Mouse (Mus musculus) limb, embryonic 12.5 days (tissue): Measurements from ENCODE around the gene Pitx1. TPM values are rescaled to one million over a fixed set of nuclear protein-coding genes. Genes with fewer than 3 reads are reported as not detected.
A peak's percentile ranks its signal among the peaks of the same experiment; 100 is the strongest.

Experiments used
- ATAC-seq: fragments of 200-750 bp; cut with Nextera tagmentation; 2 replicates; pipeline ENCODE4 v1.8.0; 2017; ENCODE audit warnings: low read depth, moderate TSS enrichment; ENCODE audit not compliant: insufficient number of reproducible peaks, insufficient read depth, low FRiP score, low TSS enrichment
- H3K27ac ChIP-seq: fragments of 300-500 bp; sonication (generic); 2 replicates; pipeline ENCODE4 v1.5.1; 2016; ENCODE audit warnings: mild to moderate bottlenecking, moderate library complexity
- H3K27me3 ChIP-seq: fragments of 300-500 bp; sonication (generic); 2 replicates; pipeline ENCODE4 v1.6.1; 2016; ENCODE audit warnings: mild to moderate bottlenecking, moderate library complexity
- H3K36me3 ChIP-seq: fragments of 300-500 bp; sonication (generic); 2 replicates; pipeline ENCODE4 v1.6.1; 2016; ENCODE audit warnings: mild to moderate bottlenecking, moderate library complexity
- H3K4me1 ChIP-seq: fragments of 300-500 bp; sonication (generic); replicated peaks from 2 replicates; pipeline ENCODE4 v1.6.1; 2016
- H3K4me2 ChIP-seq: fragments of 300-500 bp; sonication (generic); 2 replicates; pipeline ENCODE4 v1.6.1; 2016; ENCODE audit warnings: mild to moderate bottlenecking, moderate library complexity
- H3K4me3 ChIP-seq: fragments of 300-500 bp; sonication (generic); replicated peaks from 2 replicates; pipeline ENCODE4 v1.5.1; 2016; ENCODE audit warnings: mild to moderate bottlenecking
- H3K9ac ChIP-seq: fragments of 300-500 bp; sonication (generic); replicated peaks from 2 replicates; pipeline ENCODE4 v1.6.1; 2016; ENCODE audit warnings: mild to moderate bottlenecking, moderate library complexity
- H3K9me3 ChIP-seq: fragments of 300-500 bp; sonication (generic); 2 replicates; pipeline ENCODE4 v1.6.1; 2016; ENCODE audit warnings: mild to moderate bottlenecking, moderate library complexity
- WGBS: fragments of 180-500 bp; shearing (Covaris S2); methylation state at CpG from one replicate; pipeline ENCODE4 v1.1.7; 2016; 5-methylcytosine and 5-hydroxymethylcytosine counted together
- polyA plus RNA-seq: library from polyadenylated mRNA; unstranded; fragments of >200 nt; fragmentation: Nextera tagmentation; extraction: Ambion mirVana; gene quantifications from 2 replicates; pipeline ENCODE4 v1.2.1, GENCODE M21; 2016

Gene Pitx1
- polyA plus RNA-seq, 1 experiment from 2014 or later = 206 TPM

- H3K4me1 ChIP-seq = peaks cover 33% of the 10 kb centered on the region
- ATAC-seq = no peak
- no peak overlapping the region for H3K27ac ChIP-seq
- WGBS = 28% methylated on average over 13 of the region's 13 CpGs
- peaks cover 82% of the 10 kb centered on the region for H3K27me3 ChIP-seq
- H3K4me2 ChIP-seq = no peak overlapping the region
- no peak overlapping the region for H3K4me3 ChIP-seq
- H3K36me3 ChIP-seq = no peaks in the 10 kb centered on the region
- peaks cover 3% of the 10 kb centered on the region for H3K9me3 ChIP-seq
- H3K9ac ChIP-seq = no peak overlapping the region
Measured at GRCm38 (mm10) chr13:55848604-55849190, 12.7 kb upstream of the Pitx1 start.

- peaks cover 33% of the 10 kb centered on the region for H3K4me1 ChIP-seq
- peak overlapping the region; percentile 37 for H3K4me2 ChIP-seq
- ATAC-seq = no peak
- H3K9ac ChIP-seq = no peak overlapping the region
- H3K9me3 ChIP-seq = peaks cover 6% of the 10 kb centered on the region
- no peak overlapping the region for H3K27ac ChIP-seq
- H3K36me3 ChIP-seq = no peaks in the 10 kb centered on the region
- 26% methylated on average over 10 of the region's 10 CpGs for WGBS
- H3K4me3 ChIP-seq = no peak overlapping the region
- H3K27me3 ChIP-seq = peaks cover 78% of the 10 kb centered on the region
Measured at GRCm38 (mm10) chr13:55847805-55848204, 11.8 kb upstream of the Pitx1 start.

GRCm38 (mm10) chr13:55843700-55844099 is 7.7 kb upstream of the Pitx1 start:
- Histone ChIP-seq H3K27ac (no peak overlapping the region), H3K27me3 (peaks cover 82% of the 10 kb centered on the region), H3K9me3 (peaks cover 6% of the 10 kb centered on the region), H3K4me3 (no peak overlapping the region), H3K4me1 (peaks cover 57% of the 10 kb centered on the region), H3K4me2 (no peak overlapping the region), H3K9ac (no peak overlapping the region), H3K36me3 (no peaks in the 10 kb centered on the region)
- WGBS = 92% methylated on average over 1 of the region's 1 CpGs
- ATAC-seq = no peak

GRCm38 (mm10) chr13:55840223-55840622 is 4.2 kb upstream of the Pitx1 start:
- peaks cover 83% of the 10 kb centered on the region for H3K27me3 ChIP-seq
- no peaks in the 10 kb centered on the region for H3K36me3 ChIP-seq
- no peak overlapping the region for H3K27ac ChIP-seq
- ATAC-seq = no peak
- peaks cover 45% of the 10 kb centered on the region for H3K4me1 ChIP-seq
- peaks cover 6% of the 10 kb centered on the region for H3K9me3 ChIP-seq
- H3K4me3 ChIP-seq = no peak overlapping the region
- no peak overlapping the region for H3K9ac ChIP-seq
- WGBS = 21% methylated on average over 14 of the region's 14 CpGs
- H3K4me2 ChIP-seq = peak overlapping the region; percentile 19; the same call in 1 of the 2 replicates

GRCm38 (mm10) chr13:55836786-55837780 is 1.1 kb upstream of the Pitx1 start:
- no peaks in the 10 kb centered on the region for H3K9me3 ChIP-seq
- no peaks in the 10 kb centered on the region for H3K36me3 ChIP-seq
- peak overlapping the region; percentile 74 for H3K4me2 ChIP-seq
- H3K9ac ChIP-seq = peak overlapping the region; percentile 98
- peak overlapping the region; percentile 71 for H3K4me3 ChIP-seq
- WGBS = under 1% methylated on average over 32 of the region's 32 CpGs
- H3K4me1 ChIP-seq = peaks cover 57% of the 10 kb centered on the region
- no peak for ATAC-seq
- H3K27ac ChIP-seq = peak overlapping the region; percentile 99
- peaks cover 97% of the 10 kb centered on the region for H3K27me3 ChIP-seq

- Histone ChIP-seq H3K9ac (peak overlapping the region; percentile 98), H3K36me3 (no peaks in the 10 kb centered on the region; the same call in 1 of the 2 replicates), H3K4me2 (peak overlapping the region; percentile 74), H3K27ac (peak overlapping the region; percentile 99), H3K4me3 (peak overlapping the region; percentile 71), H3K9me3 (no peaks in the 10 kb centered on the region), H3K27me3 (peaks cover 97% of the 10 kb centered on the region), H3K4me1 (peaks cover 53% of the 10 kb centered on the region)
- no peak for ATAC-seq
- WGBS = under 1% methylated on average over 33 of the region's 33 CpGs
Measured at GRCm38 (mm10) chr13:55835548-55836097, 369 bp downstream of the Pitx1 start.

- peak overlapping the region; percentile 99 for H3K27ac ChIP-seq
- H3K4me2 ChIP-seq = peak overlapping the region; percentile 74
- WGBS = 2% methylated on average over 5 of the region's 5 CpGs
- H3K4me3 ChIP-seq = peak overlapping the region; percentile 71
- peak overlapping the region; percentile 98 for H3K9ac ChIP-seq
- H3K27me3 ChIP-seq = peaks cover 96% of the 10 kb centered on the region
- no peaks in the 10 kb centered on the region; the same call in 1 of the 2 replicates for H3K36me3 ChIP-seq
- no peaks in the 10 kb centered on the region for H3K9me3 ChIP-seq
- no peak for ATAC-seq
- H3K4me1 ChIP-seq = peaks cover 52% of the 10 kb centered on the region
Measured at GRCm38 (mm10) chr13:55834667-55835066, 1.3 kb downstream of the Pitx1 start.

- H3K4me3 ChIP-seq = peak overlapping the region; percentile 71
- H3K27me3 ChIP-seq = peaks cover 91% of the 10 kb centered on the region
- H3K4me2 ChIP-seq = peak overlapping the region; percentile 74
- peak overlapping the region; percentile 99 for H3K27ac ChIP-seq
- peak overlapping the region; percentile 98 for H3K9ac ChIP-seq
- H3K36me3 ChIP-seq = no peaks in the 10 kb centered on the region; the same call in 1 of the 2 replicates
- no peak for ATAC-seq
- peaks cover 46% of the 10 kb centered on the region for H3K4me1 ChIP-seq
- no peaks in the 10 kb centered on the region for H3K9me3 ChIP-seq
- 5% methylated on average over 7 of the region's 7 CpGs for WGBS
Measured at GRCm38 (mm10) chr13:55833921-55834320, 2.1 kb downstream of the Pitx1 start.

- Histone ChIP-seq H3K36me3 (no peaks in the 10 kb centered on the region; the same call in 1 of the 2 replicates), H3K4me3 (peak overlapping the region; percentile 71), H3K27me3 (peaks cover 93% of the 10 kb centered on the region), H3K27ac (peak overlapping the region; percentile 99), H3K4me2 (peak overlapping the region; percentile 74), H3K9me3 (no peaks in the 10 kb centered on the region), H3K4me1 (peaks cover 52% of the 10 kb centered on the region), H3K9ac (peak overlapping the region; percentile 98)
- no peak for ATAC-seq
- 50% methylated on average over 1 of the region's 1 CpGs for WGBS
Measured at GRCm38 (mm10) chr13:55832602-55833001, 3.4 kb downstream of the Pitx1 start.

GRCm38 (mm10) chr13:55831722-55832160 is 4.3 kb downstream of the Pitx1 start:
- H3K9me3 ChIP-seq = no peaks in the 10 kb centered on the region
- H3K27ac ChIP-seq = peak overlapping the region; percentile 99
- peaks cover 88% of the 10 kb centered on the region for H3K27me3 ChIP-seq
- H3K4me1 ChIP-seq = peaks cover 51% of the 10 kb centered on the region
- no peaks in the 10 kb centered on the region; the same call in 1 of the 2 replicates for H3K36me3 ChIP-seq
- H3K9ac ChIP-seq = peak overlapping the region; percentile 98
- 1% methylated on average over 25 of the region's 25 CpGs for WGBS
- H3K4me2 ChIP-seq = peak overlapping the region; percentile 74
- H3K4me3 ChIP-seq = peak overlapping the region; percentile 71
- ATAC-seq = no peak
